Mouse (Mus musculus) kidney, postnatal 25 days (tissue): ENCODE data around the gene Mindy2.

Experiments used
- DNase-seq, 2 experiments: peaks; one replicate each; pipeline ENCODE4 v3.0.0; 2021; ENCODE audit warnings: mixed read lengths in 2 of 2

Mindy2 gene

GRCm38 (mm10) chr9:70666811-70667210 lies 9.8 kb upstream of the Mindy2 start:
- DNase-seq, result peak; percentile 50 to 58

GRCm38 (mm10) chr9:70665372-70666145 lies 8.6 kb upstream of the Mindy2 start:
- DNase-seq, result no peak

- DNase-seq, result no peak
These were observed 7.9 kb upstream of the Mindy2 start for GRCm38 (mm10) chr9:70664847-70665246.

- DNase-seq, result no peak
These were observed 1.3 kb upstream of the Mindy2 start for GRCm38 (mm10) chr9:70658266-70658665.

- DNase-seq, result peak; percentile 76 to 90
These were observed 605 bp downstream of the Mindy2 start, which contains the start of gene Gm10642 for GRCm38 (mm10) chr9:70656130-70657007. TSS of gene Gm10642 (plus strand) at chr9:70656251.

- DNase-seq, result no peak
These were observed 1.2 kb downstream of the Mindy2 start for GRCm38 (mm10) chr9:70655764-70656129.

GRCm38 (mm10) chr9:70654496-70654895 lies 2.5 kb downstream of the Mindy2 start:
- DNase-seq, result no peak

GRCm38 (mm10) chr9:70653875-70654274 lies 3.1 kb downstream of the Mindy2 start:
- no peak for DNase-seq

GRCm38 (mm10) chr9:70652221-70652620 lies 4.8 kb downstream of the Mindy2 start:
- no peak for DNase-seq

GRCm38 (mm10) chr9:70650994-70651393 lies 6.0 kb downstream of the Mindy2 start:
- no peak for DNase-seq

GRCm38 (mm10) chr9:70650260-70650659 lies 6.7 kb downstream of the Mindy2 start:
- no peak for DNase-seq

- DNase-seq, result no peak
These were observed 20.2 kb downstream of the Mindy2 start for GRCm38 (mm10) chr9:70636748-70637147.

- no peak for DNase-seq
These were observed 25.3 kb downstream of the Mindy2 start for GRCm38 (mm10) chr9:70631665-70632064.

GRCm38 (mm10) chr9:70629711-70630110 lies 27.3 kb downstream of the Mindy2 start:
- DNase-seq, result no peak

- no peak for DNase-seq
These were observed 45.8 kb downstream of the Mindy2 start for GRCm38 (mm10) chr9:70611026-70611673.

- DNase-seq, result peak; percentile 35 to 67
These were observed 54.7 kb downstream of the Mindy2 start for GRCm38 (mm10) chr9:70602186-70602845.

- no peak for DNase-seq
These were observed 58.7 kb downstream of the Mindy2 start for GRCm38 (mm10) chr9:70598271-70598670.

- DNase-seq, result no peak
These were observed 65.5 kb downstream of the Mindy2 start for GRCm38 (mm10) chr9:70591486-70591885.

- DNase-seq, result no peak
These were observed 66.2 kb downstream of the Mindy2 start for GRCm38 (mm10) chr9:70590775-70591174.

GRCm38 (mm10) chr9:70587171-70587570 lies 69.8 kb downstream of the Mindy2 start:
- DNase-seq, result no peak

- no peak for DNase-seq
These were observed 71.8 kb downstream of the Mindy2 start for GRCm38 (mm10) chr9:70585172-70585571.

- no peak for DNase-seq
These were observed 72.3 kb downstream of the Mindy2 start for GRCm38 (mm10) chr9:70584641-70585040.

- no peak for DNase-seq
These were observed 76.0 kb downstream of the Mindy2 start for GRCm38 (mm10) chr9:70580956-70581355.
